Mouse (Mus musculus) heart, adult 8-10 months (tissue): ENCODE results near the gene Calcrl. TPM values are rescaled to one million over a fixed set of nuclear protein-coding genes. Genes with fewer than 3 reads are reported as not detected.

Experiments
- DNase-seq: peaks from one replicate; pipeline ENCODE4 v3.0.0; 2022; ENCODE audit warnings: low spot score
- total RNA-seq, 4 experiments: library from RNA; stranded (reverse); gene quantifications; 2 replicates each; pipeline ENCODE4 v1.2.4; 2022

Calcrl gene
- total RNA-seq, 4 experiments from 2014 or later: 18.9 to 25.4 (median 24.4) TPM

DNA sequence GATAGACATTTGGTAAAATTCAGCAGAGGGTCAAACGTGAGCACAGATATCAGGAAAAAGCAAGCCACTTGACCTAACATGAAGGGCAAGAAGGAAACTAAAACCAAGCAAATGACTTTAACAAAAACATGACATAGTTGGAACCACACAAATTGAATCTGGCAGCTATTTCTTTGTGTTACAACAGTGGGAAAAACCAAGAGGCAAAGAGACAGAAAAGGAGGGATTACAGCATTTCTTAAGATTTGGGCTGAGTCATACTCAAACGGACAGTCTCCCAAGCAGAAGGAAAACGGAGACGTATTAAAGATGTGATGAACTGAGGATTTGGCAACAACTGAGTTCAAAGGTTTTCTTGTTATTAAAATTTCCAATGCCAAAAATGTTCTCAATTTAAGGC, 88.9 kb downstream of the Calcrl start:
- DNase-seq: peak; percentile 45

DNA sequence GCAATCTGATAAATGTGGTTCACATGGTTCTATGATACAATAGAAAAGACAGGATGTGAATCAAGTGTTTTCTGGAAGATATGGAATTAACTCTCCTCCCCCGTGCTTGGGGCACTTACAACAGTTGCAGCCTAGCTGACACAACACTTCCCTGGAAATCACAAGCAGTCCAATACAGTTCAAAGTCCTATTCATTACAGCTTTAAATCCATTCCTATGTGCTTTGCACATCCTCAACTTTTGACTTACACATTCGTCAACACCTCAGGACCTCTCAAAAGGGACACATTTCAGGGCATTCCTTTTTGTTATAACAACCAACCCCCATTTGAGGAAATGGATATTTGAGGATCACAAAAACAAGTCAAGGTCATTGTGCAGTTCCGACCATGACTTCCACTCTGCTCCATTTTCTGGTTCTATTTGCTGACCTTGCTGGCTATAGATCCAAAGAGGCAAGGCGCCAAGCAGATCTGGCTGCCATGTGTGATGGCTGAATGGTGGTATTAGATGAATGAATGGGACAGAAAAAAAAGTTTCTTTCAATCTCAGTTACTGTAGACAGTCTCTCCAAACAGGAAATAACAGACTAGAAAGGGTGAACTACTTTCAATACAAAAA, 108.9 kb downstream of the Calcrl start:
- no peak for DNase-seq

DNA sequence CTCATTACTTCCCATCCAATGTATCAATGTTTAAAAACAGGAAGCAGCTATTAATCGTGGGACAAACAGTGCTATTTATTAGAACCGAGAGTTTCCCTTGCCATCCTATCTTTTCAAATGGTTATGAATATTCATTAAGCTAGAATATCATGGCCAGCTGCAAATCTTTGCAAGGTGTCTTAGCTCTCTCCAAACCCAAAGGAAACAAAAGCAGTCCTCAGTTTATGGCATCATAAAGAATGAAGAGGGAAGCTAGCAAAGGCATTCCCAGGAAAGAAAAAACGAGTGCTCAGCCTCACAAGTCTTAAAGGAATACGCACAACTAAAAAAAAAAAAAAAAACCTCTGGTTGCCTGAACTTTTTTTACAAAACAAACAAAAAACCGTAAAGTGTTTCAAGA, 128.7 kb downstream of the Calcrl start:
- no peak for DNase-seq

DNA sequence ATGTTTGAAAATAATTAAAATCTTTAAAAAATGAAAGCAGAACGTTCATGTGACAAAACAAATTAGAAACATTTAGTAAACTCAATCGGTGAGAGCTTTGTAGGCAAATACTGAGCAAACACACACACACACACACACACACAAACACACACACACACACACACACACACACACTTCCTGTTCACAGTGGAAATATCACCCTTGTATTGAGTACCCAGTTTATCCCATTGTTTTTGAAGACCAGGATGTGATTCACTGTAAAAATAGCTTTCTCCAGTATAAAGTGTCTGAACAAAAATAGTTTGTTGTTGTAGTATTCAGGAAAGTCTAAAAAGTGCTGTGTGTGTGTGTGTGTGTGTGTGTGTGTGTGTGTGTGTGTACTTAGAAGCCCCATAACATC, 130.1 kb downstream of the Calcrl start:
- peak; percentile 73 for DNase-seq

DNA sequence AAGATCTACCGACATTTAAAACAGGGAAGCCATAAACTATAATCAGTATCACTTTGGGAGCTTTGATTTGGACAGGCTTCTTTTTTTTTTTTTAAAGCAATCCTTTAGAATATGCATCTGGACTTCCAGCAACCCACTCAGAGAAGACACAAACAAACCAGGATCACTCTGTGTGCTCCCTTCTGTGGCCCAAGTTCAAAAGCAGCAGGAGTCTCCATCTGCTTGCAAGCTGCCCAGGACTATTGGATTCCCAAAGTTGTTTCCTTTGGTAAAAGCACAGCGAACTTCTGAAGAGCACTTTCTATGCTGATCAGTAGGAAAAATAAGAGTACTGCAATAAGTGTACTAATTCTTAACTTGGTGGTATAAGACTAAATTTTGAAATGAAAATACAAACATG, 130.6 kb downstream of the Calcrl start:
- peak; percentile 36 for DNase-seq

DNA sequence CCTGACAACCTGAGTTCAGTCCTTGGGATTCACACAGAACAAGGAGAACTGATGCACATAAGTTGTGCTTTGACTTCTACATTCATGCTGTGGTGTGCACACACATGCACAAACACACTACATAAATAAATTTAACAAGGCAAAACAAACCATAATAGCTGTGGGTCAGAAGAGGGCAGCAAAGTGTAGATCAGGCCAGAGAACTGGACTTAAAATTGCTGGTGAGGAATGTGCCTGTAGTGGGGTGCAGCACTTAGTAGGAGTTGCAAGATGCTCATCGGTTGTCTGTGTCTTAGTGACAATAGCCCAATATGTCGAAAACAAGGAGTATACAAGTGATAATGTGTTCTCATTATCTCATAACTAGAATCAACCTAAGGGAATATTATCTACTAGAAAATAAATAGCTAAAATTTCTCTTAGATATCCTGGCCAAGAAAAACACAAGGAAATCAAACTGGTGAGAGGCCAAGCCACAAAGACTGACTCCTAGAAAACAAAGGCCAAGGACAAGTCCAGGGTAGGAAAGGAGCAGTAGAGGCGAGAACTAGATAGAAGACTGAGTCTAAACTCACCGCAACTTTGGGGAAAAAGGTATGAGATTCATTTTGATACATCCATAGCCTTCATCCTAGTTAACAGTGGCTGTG, 132.7 kb downstream of the Calcrl start:
- peak; percentile 56 for DNase-seq

DNA sequence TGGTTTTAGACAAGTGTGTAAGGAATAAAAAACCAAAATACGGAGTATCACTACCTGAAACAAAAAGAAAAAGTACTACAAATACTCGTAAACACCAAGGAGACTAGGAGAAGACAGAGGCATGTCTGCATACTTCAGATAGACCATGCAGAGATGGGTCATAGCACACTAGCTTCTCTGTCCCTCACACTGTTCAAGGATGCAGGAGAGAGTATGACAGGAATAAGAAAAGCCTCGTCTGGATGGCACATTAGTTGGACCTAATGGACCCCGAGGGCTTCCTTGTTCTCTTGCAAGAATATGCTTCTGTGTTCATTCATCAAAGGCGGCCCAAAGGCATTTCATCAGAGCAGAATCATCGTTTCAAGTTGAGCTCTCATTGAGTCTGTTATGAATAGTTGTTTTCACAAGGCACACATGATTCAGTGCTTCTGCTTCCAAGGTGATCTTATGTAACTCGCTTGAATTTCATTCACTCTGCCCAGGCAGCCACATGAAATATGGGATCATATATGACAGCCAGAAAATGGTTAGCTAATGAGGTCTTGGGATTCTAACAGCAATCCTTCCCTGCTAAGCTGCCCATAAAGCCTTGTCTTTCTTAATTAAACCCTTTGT, 136.2 kb downstream of the Calcrl start:
- no peak for DNase-seq

Other genes with a start within 250 kb of the Calcrl start
- gene Tfpi, start 51.4 kb upstream of the Calcrl start, total RNA-seq: 10 to 100 TPM; 39.5 to 67.3 (median 48.9) TPM
- 10 to 100 TPM; 47.1 to 62.3 (median 51.3) TPM for gene Ctnnd1, start 225.4 kb upstream of the Calcrl start, total RNA-seq
- not detected for gene Btbd18, start 233.7 kb upstream of the Calcrl start, total RNA-seq
- 10 to 100 TPM; 24.0 to 25.9 (median 24.0) TPM for gene Selenoh, start 245.4 kb upstream of the Calcrl start, total RNA-seq